Mouse (Mus musculus): ENCODE measurements around the gene 1810037I17Rik.
"Not testable (repeated sequence)": the region's sequence is repeated elsewhere in the genome, so short reads cannot be mapped to it uniquely, and the experiment has no call there.

Gene 1810037I17Rik

GRCm38 (mm10) chr3:122932466-122932865 lies 8.5 kb downstream of the 1810037I17Rik start:
- no peak for DNase-seq (ENCODE audit: low spot score)

GRCm38 (mm10) chr3:122937176-122937575 lies 13.2 kb downstream of the 1810037I17Rik start:
- not testable (repeated sequence) for DNase-seq (ENCODE audit: low spot score)

GRCm38 (mm10) chr3:122939215-122939614 lies 15.2 kb downstream of the 1810037I17Rik start:
- DNase-seq (ENCODE audit: low spot score) = peak; percentile 41

- DNase-seq (ENCODE audit: low spot score) = no peak
These were observed 19.4 kb downstream of the 1810037I17Rik start for GRCm38 (mm10) chr3:122943387-122943890.

- DNase-seq (ENCODE audit: low spot score) = no peak
These were observed 26.1 kb downstream of the 1810037I17Rik start for GRCm38 (mm10) chr3:122950129-122950528.

- DNase-seq (ENCODE audit: low spot score) = no peak
These were observed 40.3 kb downstream of the 1810037I17Rik start for GRCm38 (mm10) chr3:122964301-122964700.

- no peak for DNase-seq (ENCODE audit: low spot score)
These were observed 44.4 kb downstream of the 1810037I17Rik start for GRCm38 (mm10) chr3:122968391-122968790.

GRCm38 (mm10) chr3:122972126-122972822 lies 48.3 kb downstream of the 1810037I17Rik start:
- no peak for DNase-seq (ENCODE audit: low spot score)

GRCm38 (mm10) chr3:122974833-122975232 lies 50.8 kb downstream of the 1810037I17Rik start:
- no peak for DNase-seq (ENCODE audit: low spot score)

GRCm38 (mm10) chr3:122975363-122975762 lies 51.4 kb downstream of the 1810037I17Rik start:
- DNase-seq (ENCODE audit: low spot score) = no peak
